In genomic region chr17:23599605-23600063, GRCm38 (mm10) we compare ENCODE assay signal across 8 mouse cellular contexts. TPM values are rescaled to one million over a fixed set of nuclear protein-coding genes. Genes with fewer than 3 reads are reported as not detected.
DNase-seq lines count a peak whose midpoint lies in the region; ATAC-seq and TF ChIP-seq lines count a peak whose summit lies in the region.

No protein-coding gene starts in this region.

- H3K27ac ChIP-seq in lung, postnatal 0 days (ENCODE audit: low read length): peak overlapping the region; percentile 74
- peak overlapping the region; percentile 79 for H3K27ac ChIP-seq in embryonic facial prominence, embryonic 11.5 days (replicated peaks; ENCODE audit: low read depth, low read length)
- H3K27ac ChIP-seq in intestine, postnatal 0 days (ENCODE audit: low read depth, low read length): peak overlapping the region; percentile 81
- no peak overlapping the region for H3K27ac ChIP-seq in neural tube, embryonic 14.5 days (ENCODE audit: low read depth, low read length)

- H3K4me2 ChIP-seq in lung, postnatal 0 days (replicated peaks; ENCODE audit: low read depth, low read length): peak overlapping the region; percentile 64
- H3K4me2 ChIP-seq in embryonic facial prominence, embryonic 11.5 days (ENCODE audit: low read depth, low read length): peak overlapping the region; percentile 72
- H3K4me2 ChIP-seq in intestine, postnatal 0 days (replicated peaks; ENCODE audit: low read depth): peak overlapping the region; percentile 86
- peak overlapping the region; percentile 58 for H3K4me2 ChIP-seq in neural tube, embryonic 14.5 days (ENCODE audit: low read depth, low read length)

- H3K27me3 ChIP-seq in lung, postnatal 0 days (replicated peaks; ENCODE audit: insufficient read depth, low read length): no peaks in the 10 kb centered on the region
- H3K27me3 ChIP-seq in embryonic facial prominence, embryonic 11.5 days (ENCODE audit: control insufficient read depth, insufficient read depth, low read length): no peaks in the 10 kb centered on the region
- H3K27me3 ChIP-seq in intestine, postnatal 0 days (replicated peaks; ENCODE audit: control insufficient read depth, insufficient read depth, low read length): no peaks in the 10 kb centered on the region
- H3K27me3 ChIP-seq in neural tube, embryonic 14.5 days (ENCODE audit: control insufficient read depth, insufficient read depth, low read length): no peaks in the 10 kb centered on the region

- H3K4me1 ChIP-seq in lung, postnatal 0 days (ENCODE audit: insufficient read depth, low read depth, low read length): peaks cover 4% of the 10 kb centered on the region; the same call in 1 of the 2 replicates
- H3K4me1 ChIP-seq in embryonic facial prominence, embryonic 11.5 days (ENCODE audit: control insufficient read depth, insufficient read depth, low read length): no peaks in the 10 kb centered on the region
- peaks cover 4% of the 10 kb centered on the region; the same call in 1 of the 2 replicates for H3K4me1 ChIP-seq in intestine, postnatal 0 days (replicated peaks; ENCODE audit: control insufficient read depth, insufficient read depth, low read length)
- H3K4me1 ChIP-seq in neural tube, embryonic 14.5 days (ENCODE audit: control insufficient read depth, insufficient read depth, low read length): no peaks in the 10 kb centered on the region

- DNase-seq in lung, postnatal 0 days (ENCODE audit: low spot score): peak; percentile 25
- DNase-seq in lung, postnatal 25 days (ENCODE audit: low spot score): no peak
- peak; percentile 30 for DNase-seq in embryonic facial prominence, embryonic 11.5 days (ENCODE audit: low spot score)
- DNase-seq in left cerebral cortex, adult 18-20 months (ENCODE audit: low spot score in 2 of 2): no peak
- no peak for DNase-seq in cerebellum, adult 11 months
- no peak for DNase-seq in layer of hippocampus, adult 9-11 months

- H3K9ac ChIP-seq in lung, postnatal 0 days (replicated peaks; ENCODE audit: low read depth): peak overlapping the region; percentile 21; the same call in 1 of the 2 replicates
- peak overlapping the region; percentile 64 for H3K9ac ChIP-seq in embryonic facial prominence, embryonic 11.5 days (replicated peaks; ENCODE audit: low read length)
- H3K9ac ChIP-seq in intestine, postnatal 0 days (ENCODE audit: low read depth, low read length): peak overlapping the region; percentile 54
- H3K9ac ChIP-seq in neural tube, embryonic 14.5 days (replicated peaks; ENCODE audit: low read depth, low read length): peak overlapping the region; percentile 0; the same call in 1 of the 2 replicates

- WGBS in lung, postnatal 0 days: 34% methylated on average over 7 of the region's 7 CpGs
- 39% methylated on average over 7 of the region's 7 CpGs for WGBS in embryonic facial prominence, embryonic 11.5 days
- 20% methylated on average over 7 of the region's 7 CpGs for WGBS in intestine, postnatal 0 days
- 54% methylated on average over 7 of the region's 7 CpGs for WGBS in neural tube, embryonic 14.5 days

- no peak for TF ChIP-seq EP300 in lung, postnatal 0 days (IDR thresholded peaks at IDR 0.05)

- H3K36me3 ChIP-seq in lung, postnatal 0 days (ENCODE audit: insufficient read depth, low read length): no peaks in the 10 kb centered on the region
- no peaks in the 10 kb centered on the region for H3K36me3 ChIP-seq in embryonic facial prominence, embryonic 11.5 days (replicated peaks; ENCODE audit: control insufficient read depth, insufficient read depth, low read depth, low read length)
- no peaks in the 10 kb centered on the region for H3K36me3 ChIP-seq in intestine, postnatal 0 days (ENCODE audit: control insufficient read depth, insufficient read depth)
- no peaks in the 10 kb centered on the region for H3K36me3 ChIP-seq in neural tube, embryonic 14.5 days (ENCODE audit: control insufficient read depth, insufficient read depth, low read length)

- peak overlapping the region; percentile 37 for H3K4me3 ChIP-seq in lung, postnatal 0 days (ENCODE audit: low read depth, low read length)
- peak overlapping the region; percentile 37 for H3K4me3 ChIP-seq in embryonic facial prominence, embryonic 11.5 days (ENCODE audit: low read depth, low read length)
- peak overlapping the region; percentile 53 for H3K4me3 ChIP-seq in intestine, postnatal 0 days (ENCODE audit: low read depth, low read length)
- peak overlapping the region; percentile 31 for H3K4me3 ChIP-seq in neural tube, embryonic 14.5 days (ENCODE audit: low read depth, low read length)

- no peaks in the 10 kb centered on the region for H3K9me3 ChIP-seq in lung, postnatal 0 days (ENCODE audit: low read length)
- no peaks in the 10 kb centered on the region for H3K9me3 ChIP-seq in embryonic facial prominence, embryonic 11.5 days (replicated peaks; ENCODE audit: control insufficient read depth, low read length)
- H3K9me3 ChIP-seq in intestine, postnatal 0 days (ENCODE audit: control insufficient read depth): no peaks in the 10 kb centered on the region
- H3K9me3 ChIP-seq in neural tube, embryonic 14.5 days (ENCODE audit: control insufficient read depth, low read length): no peaks in the 10 kb centered on the region

- no peak for TF ChIP-seq CTCF in lung, postnatal 0 days (IDR thresholded peaks at IDR 0.05)
- no peak for TF ChIP-seq CTCF in intestine, postnatal 0 days (IDR thresholded peaks at IDR 0.05; ENCODE audit: low read depth)

- ATAC-seq in lung, postnatal 0 days: 0 out of 2 replicates have a peak, but pooled peaks have one; percentile 0
- ATAC-seq in embryonic facial prominence, embryonic 11.5 days (replicated peaks; ENCODE audit: insufficient number of reproducible peaks, low FRiP score, low TSS enrichment, low read depth): no peak
- ATAC-seq in intestine, postnatal 0 days: no peak
- ATAC-seq in neural tube, embryonic 14.5 days (ENCODE audit: low read depth): no peak

RNA-seq across cellular contexts. Expression of gene Zfp13, which starts 0.3 kb away (rescaled TPM):
- polyA plus RNA-seq in lung, postnatal 0 days (2015; fragmentation: Nextera tagmentation; extraction: Ambion mirVana): 5.0 and 5.5 TPM in 2 replicates
- 17.1 and 19.0 TPM in 2 replicates for polyA plus RNA-seq in embryonic facial prominence, embryonic 11.5 days (2014; fragmentation: Nextera tagmentation; extraction: Ambion mirVana)
- polyA plus RNA-seq in intestine, postnatal 0 days (2015; fragmentation: Nextera tagmentation; extraction: Ambion mirVana): 3.1 and 3.4 TPM in 2 replicates
- 26.6 TPM in 2 replicates for polyA plus RNA-seq in neural tube, embryonic 14.5 days (2014; fragmentation: Nextera tagmentation; extraction: Ambion mirVana)
- total RNA-seq in left cerebral cortex, adult 18-20 months (2021): 10 to 100 TPM; 27.5 to 29.7 TPM

RNA-seq across cellular contexts. Expression of gene Zscan10, which starts 1.0 kb away (rescaled TPM):
- polyA plus RNA-seq in lung, postnatal 0 days (2015; fragmentation: Nextera tagmentation; extraction: Ambion mirVana): not detected in 2 replicates
- polyA plus RNA-seq in embryonic facial prominence, embryonic 11.5 days (2014; fragmentation: Nextera tagmentation; extraction: Ambion mirVana): 0.28 and 0.59 TPM in 2 replicates
- not detected in 2 replicates for polyA plus RNA-seq in intestine, postnatal 0 days (2015; fragmentation: Nextera tagmentation; extraction: Ambion mirVana)
- not detected in 2 replicates for polyA plus RNA-seq in neural tube, embryonic 14.5 days (2014; fragmentation: Nextera tagmentation; extraction: Ambion mirVana)
- total RNA-seq in left cerebral cortex, adult 18-20 months (2021): not detected

RNA-seq across cellular contexts. Expression of gene Zfp213, which starts 35.6 kb away (rescaled TPM):
- 10.5 and 11.5 TPM in 2 replicates for polyA plus RNA-seq in lung, postnatal 0 days (2015; fragmentation: Nextera tagmentation; extraction: Ambion mirVana)
- polyA plus RNA-seq in embryonic facial prominence, embryonic 11.5 days (2014; fragmentation: Nextera tagmentation; extraction: Ambion mirVana): 18.2 and 19.6 TPM in 2 replicates
- polyA plus RNA-seq in intestine, postnatal 0 days (2015; fragmentation: Nextera tagmentation; extraction: Ambion mirVana): 8.1 and 8.2 TPM in 2 replicates
- polyA plus RNA-seq in neural tube, embryonic 14.5 days (2014; fragmentation: Nextera tagmentation; extraction: Ambion mirVana): 16.9 and 19.8 TPM in 2 replicates
- 1 to 10 TPM; 6.8 to 7.1 TPM for total RNA-seq in left cerebral cortex, adult 18-20 months (2021)

RNA-seq across cellular contexts. Expression of gene Mmp25, which starts 45.4 kb away (rescaled TPM):
- 0.29 and 0.36 TPM in 2 replicates for polyA plus RNA-seq in lung, postnatal 0 days (2015; fragmentation: Nextera tagmentation; extraction: Ambion mirVana)
- polyA plus RNA-seq in embryonic facial prominence, embryonic 11.5 days (2014; fragmentation: Nextera tagmentation; extraction: Ambion mirVana): 0.17 and 0.46 TPM in 2 replicates
- polyA plus RNA-seq in intestine, postnatal 0 days (2015; fragmentation: Nextera tagmentation; extraction: Ambion mirVana): 0.13 and 0.16 TPM in 2 replicates
- polyA plus RNA-seq in neural tube, embryonic 14.5 days (2014; fragmentation: Nextera tagmentation; extraction: Ambion mirVana): 0.80 and 2.3 TPM in 2 replicates
- total RNA-seq in left cerebral cortex, adult 18-20 months (2021): under 1 TPM; 0.14 TPM

Comparison
In these comparisons a context has a peak if more than half of its experiments do, and no peak if none do; other contexts are left out.
1. DNase-seq: peak in lung, postnatal 0 days (single experiment) and embryonic facial prominence, embryonic 11.5 days (single experiment); none in lung, postnatal 25 days (single experiment), left cerebral cortex, adult 18-20 months (0 of 2), cerebellum, adult 11 months (single experiment) and layer of hippocampus, adult 9-11 months (single experiment).
2. H3K9ac ChIP-seq: peak in every context shown above with its lines; median percentile 64 in embryonic facial prominence, embryonic 11.5 days; 54 in intestine, postnatal 0 days; 21 in lung, postnatal 0 days; 0 in neural tube, embryonic 14.5 days.
3. Peak in every context shown above with its lines, with median percentiles within 50 percentile points of each other: H3K4me2 ChIP-seq and H3K4me3 ChIP-seq.